Mouse (Mus musculus): ENCODE results near the gene Thra.

DNA sequence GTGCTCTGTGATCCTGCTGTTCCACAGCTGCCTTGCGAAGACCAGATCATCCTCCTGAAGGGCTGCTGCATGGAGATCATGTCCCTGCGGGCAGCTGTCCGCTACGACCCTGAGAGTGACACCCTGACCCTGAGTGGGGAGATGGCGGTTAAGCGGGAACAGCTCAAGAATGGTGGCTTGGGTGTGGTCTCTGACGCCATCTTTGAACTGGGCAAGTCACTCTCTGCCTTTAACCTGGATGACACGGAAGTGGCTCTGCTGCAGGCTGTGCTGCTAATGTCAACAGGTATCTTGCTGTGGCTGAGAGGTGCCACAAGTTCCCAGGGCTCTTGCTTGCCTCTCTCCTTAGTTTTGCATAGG is 23.0 kb downstream of the Thra start:
- TF ChIP-seq CTCF (IDR thresholded peaks at IDR 0.05; ENCODE audit: extremely low read depth, insufficient read depth, low read length) (no peak), POLR2A (IDR thresholded peaks at IDR 0.05; ENCODE audit: extremely low read depth, insufficient read depth, low read length) (no peak)

All from cortical plate, adult 2 months (tissue).